Mouse (Mus musculus) ZHBTc4 (cell line): ENCODE measurements around the gene Gm45713.
A peak's percentile ranks its signal among the peaks of the same experiment; 100 is the strongest.

Experiments used
- DNase-seq: peaks from one replicate; pipeline ENCODE4 v3.0.0-alpha.2; 2011; ENCODE audit warnings: low read depth, low spot score

Gene Gm45713

DNA sequence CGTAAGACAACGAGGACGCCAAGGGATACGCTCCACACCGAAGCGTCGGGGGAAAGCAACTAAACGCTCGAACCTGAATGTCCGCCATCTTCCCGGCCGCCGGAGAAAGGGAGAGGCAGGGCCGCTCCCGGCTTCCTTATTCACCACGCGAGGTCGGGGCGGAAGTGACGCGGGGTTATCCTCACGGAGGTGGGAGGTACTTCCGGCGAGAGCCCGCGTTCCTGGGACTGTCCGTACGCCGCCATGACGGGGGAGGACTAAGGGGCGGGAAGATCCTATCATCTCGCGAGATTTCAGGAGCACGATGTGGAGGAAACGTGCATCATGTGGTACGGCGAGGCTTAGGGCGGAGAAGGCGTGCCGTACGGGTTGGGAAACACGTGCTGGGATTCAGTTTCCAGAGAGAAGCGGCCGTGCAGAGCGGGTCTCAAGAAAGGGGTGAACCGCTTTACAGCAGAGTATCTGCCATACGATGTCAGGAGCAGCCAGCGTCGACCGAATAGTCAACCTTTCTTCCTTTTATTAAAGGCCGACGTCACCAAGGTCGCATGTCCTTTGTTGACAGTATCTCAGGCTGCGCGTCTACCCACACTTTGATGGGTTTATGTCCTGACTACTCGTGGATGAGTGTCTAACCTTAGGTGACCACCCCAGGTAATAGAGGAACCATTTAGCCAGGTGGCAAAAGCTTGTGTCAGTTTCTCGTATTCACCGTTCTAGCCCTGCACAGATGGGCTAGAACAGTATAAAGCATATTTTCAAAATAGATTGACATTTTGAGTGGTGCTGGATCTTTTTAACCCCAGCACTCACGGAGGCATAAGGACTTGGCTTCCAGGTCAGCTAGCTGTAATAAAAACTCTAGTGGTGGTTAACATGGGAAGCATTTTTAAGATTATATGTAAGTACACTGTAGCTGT, 11.5 kb downstream of the Gm45713 start, which contains the start of gene Rps11:
Gene Rps11 (minus strand): TSS at position 216 of the 920 bp plus-strand sequence.
- DNase-seq = peak; percentile 100

GRCm38 (mm10) chr7:45123186-45123570, 12.9 kb downstream of the Gm45713 start:
- DNase-seq = peak; percentile 61

DNA sequence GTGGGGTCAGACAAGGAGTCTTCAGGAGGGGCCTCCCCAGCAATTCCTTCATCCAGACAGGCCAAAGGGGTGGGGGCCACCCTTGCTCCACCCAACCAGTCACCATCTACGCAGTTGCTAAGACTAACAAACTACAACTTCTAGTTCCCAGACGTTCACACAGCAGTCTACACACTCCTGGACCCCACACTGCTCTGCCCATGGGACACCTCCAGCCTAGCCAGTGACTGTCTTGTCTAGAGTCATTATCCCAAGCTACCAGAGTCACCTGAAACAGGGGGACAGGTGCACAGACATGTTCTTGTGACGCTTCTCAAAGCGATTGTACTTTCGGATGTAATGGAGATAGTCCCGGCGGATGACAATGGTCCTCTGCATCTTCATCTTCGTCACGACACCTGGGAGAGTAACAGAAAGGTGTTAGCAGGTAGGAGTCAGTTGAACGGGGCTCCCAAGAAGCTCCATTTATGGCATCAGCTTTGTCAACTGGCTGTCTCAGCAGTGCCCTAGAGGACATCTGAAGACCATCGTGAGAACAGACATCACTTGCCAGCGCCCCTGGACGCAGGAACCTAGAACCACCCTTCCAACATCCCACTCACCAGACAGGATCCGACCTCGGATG, 13.4 kb downstream of the Gm45713 start:
- DNase-seq = no peak

- DNase-seq = peak; percentile 35
Observed at GRCm38 (mm10) chr7:45121966-45122365, 14.1 kb downstream of the Gm45713 start.

DNA sequence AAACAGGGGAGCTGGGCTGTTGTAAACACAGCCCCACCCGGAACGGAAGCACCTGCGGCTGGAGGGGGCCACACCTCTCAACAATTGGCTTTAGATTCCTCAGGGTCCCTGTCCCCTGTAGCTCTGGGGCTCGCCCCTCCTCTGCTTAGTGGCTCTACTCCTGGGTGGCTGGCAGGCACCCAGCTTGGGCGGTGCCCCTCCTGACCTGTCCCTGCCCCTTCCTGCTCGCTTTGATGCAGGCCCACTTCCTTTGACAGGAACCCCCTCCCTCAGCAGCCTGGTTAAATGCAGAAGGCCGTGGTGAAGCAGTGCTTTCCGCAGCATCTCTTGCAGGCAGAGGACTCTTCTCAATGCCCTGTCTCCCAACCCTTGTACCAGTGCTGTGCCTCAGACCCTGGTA, 14.6 kb downstream of the Gm45713 start:
- peak; percentile 76 for DNase-seq

GRCm38 (mm10) chr7:45119780-45120709, 16.0 kb downstream of the Gm45713 start:
- DNase-seq = peak; percentile 34

DNA sequence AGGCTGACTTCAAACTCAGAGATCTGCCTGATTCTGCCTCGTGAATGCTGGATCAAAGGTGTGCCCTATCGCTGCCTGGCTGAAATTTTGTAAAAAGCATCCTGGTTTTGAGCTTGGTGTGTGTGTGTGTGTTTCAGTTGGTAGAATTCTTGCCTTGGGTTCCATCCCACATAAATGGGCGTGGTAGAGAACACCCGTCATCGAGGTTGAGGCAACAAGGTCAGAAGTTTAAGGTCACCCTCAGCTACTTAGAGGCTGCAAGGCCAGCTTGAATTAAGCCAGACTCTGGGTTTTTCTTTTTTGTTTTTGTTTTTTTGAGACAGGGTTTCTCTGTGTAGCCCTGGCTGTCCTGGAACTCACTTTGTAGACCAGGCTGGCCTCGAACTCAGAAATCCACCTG, 17.7 kb downstream of the Gm45713 start:
- peak; percentile 71 for DNase-seq

DNA sequence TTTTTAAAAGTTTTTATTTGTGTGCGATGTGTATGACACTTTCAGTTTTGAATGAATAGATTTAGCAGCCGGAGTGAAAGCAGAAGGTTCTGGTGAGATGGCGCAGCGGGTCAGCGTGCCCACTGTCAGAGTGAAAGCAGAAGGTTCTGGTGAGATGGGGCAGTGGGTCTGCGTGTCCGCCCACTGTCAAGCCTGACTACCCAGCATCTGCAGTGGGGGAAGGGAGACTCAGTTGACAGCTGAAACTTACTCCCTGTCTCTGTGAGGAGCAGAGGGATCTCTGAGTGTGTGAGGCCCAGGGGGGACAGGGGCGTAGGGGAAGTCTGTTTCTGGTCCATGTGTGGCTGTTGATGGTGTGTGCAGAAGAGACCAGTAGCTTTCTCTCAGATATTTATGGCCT, 18.5 kb downstream of the Gm45713 start:
- DNase-seq = no peak

- no peak for DNase-seq
Observed at GRCm38 (mm10) chr7:45113476-45113875, 22.6 kb downstream of the Gm45713 start.

DNA sequence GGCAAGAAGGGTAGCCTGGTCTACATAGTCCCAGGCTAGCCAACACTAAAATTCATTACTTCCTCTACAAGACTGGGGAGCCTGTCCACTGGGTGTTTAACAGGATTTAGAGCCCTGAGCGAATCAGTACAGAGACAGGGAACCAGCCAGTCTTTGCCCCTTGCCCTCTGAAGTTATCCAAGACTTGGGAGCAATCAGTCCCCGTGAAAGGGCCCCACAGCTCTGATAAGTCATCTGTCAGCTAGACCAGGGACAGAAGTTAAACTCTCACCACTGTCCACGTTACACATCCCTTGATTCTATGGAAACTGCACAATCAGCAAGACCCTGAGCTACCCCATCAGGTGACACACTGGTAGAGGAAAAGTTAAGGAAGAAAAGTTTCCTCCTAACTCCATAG, 23.5 kb downstream of the Gm45713 start:
- no peak for DNase-seq

GRCm38 (mm10) chr7:45111940-45112339, 24.1 kb downstream of the Gm45713 start:
- DNase-seq = peak; percentile 89

GRCm38 (mm10) chr7:45110089-45110488, 25.9 kb downstream of the Gm45713 start:
- DNase-seq = peak; percentile 34

DNA sequence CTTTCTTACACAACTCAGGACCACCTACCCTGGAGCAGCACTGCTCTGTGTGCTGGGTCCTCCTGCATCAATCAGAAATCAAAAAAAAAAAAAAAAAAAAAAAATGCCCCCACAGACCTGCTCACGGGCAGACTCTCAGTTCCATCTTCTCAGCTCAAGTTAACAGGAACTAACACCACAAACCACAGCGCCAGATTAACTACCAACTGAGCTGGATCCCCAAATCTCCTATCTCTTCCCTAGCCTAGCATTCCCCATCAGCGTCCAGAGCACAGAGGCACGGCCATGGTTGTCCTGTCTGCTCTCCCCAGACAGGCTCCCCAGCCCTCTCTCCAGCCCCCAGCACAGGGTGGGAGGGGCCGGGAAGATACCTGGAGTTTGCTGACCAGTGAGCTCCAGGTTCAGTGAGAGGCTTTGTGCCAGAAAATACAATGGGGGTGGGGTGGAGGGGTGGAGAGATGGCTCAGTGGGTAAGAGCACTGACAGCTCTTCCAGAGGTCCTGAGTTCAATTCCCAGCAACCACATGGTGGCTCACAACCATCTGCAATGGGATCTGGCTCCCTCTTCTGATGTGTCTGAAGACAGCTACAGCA, 28.9 kb downstream of the Gm45713 start:
- no peak for DNase-seq

- no peak for DNase-seq
Observed at GRCm38 (mm10) chr7:45106441-45106840, 29.6 kb downstream of the Gm45713 start.

- DNase-seq = no peak
Observed at GRCm38 (mm10) chr7:45105491-45105890, 30.5 kb downstream of the Gm45713 start.

GRCm38 (mm10) chr7:45104941-45105340, 31.1 kb downstream of the Gm45713 start:
- no peak for DNase-seq

- peak; percentile 77 for DNase-seq
Observed at GRCm38 (mm10) chr7:45103652-45104180, 32.3 kb downstream of the Gm45713 start, which contains the start of gene Fcgrt. TSS of gene Fcgrt (minus strand) at chr7:45103851.

DNA sequence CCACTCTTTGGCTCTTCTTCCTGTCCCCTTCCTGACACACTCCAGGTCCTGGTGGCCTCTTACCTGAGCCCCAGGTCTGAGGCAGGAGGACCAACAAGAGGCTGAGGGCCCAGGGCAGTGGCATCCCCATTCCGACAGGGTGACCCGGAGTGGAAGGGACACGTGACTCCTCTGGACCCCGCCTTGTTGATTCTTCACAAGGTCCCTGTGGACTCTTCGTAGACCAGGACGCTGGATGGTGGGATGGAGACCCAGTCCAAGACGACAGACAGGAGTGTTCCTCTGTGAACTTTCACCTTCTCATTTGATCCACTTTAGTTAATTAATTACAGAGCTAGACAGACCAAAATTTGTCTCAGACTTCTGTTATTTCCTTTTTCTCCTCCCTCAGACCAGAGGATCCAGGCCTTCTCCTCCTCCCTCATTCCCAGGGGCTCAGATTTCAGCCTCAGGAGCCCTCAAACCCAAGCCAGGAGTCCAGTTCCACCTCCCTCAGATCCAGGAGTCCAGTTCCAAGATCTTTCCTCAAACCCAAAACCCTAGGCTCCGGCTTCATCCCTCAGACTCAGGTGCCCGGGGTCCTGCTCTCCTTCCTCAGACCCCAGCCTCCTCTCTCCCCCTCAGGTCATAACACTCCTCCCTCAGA, 33.0 kb downstream of the Gm45713 start:
- DNase-seq = no peak

DNA sequence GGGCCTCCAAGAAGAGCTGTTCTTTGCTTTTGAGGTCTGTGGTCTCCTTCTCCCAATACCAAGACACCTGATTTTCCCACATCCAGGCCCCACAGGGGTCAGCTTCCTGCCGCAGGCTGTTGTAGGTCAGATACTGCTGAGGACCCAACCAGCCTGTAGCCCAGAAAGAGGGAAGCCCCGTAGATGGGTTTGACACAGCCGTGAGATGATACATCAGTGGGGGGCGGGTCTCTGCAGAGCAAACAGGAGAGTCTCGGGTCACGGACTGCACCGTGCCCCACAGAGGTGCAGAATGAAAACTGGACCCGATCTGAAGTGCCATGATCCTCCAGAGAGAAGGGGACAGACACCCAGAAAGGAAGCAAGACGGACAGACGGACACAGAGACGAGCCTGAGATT, 33.6 kb downstream of the Gm45713 start:
- DNase-seq = no peak

- DNase-seq = no peak
Observed at GRCm38 (mm10) chr7:45100046-45100445, 36.0 kb downstream of the Gm45713 start.
